Comparison of ENCODE assay signal across 26 mouse cellular contexts in genomic region chr10:14602681-14603080, GRCm38 (mm10).
"Had no signal": no experiment of that assay in that cellular context is flagged by ENCODE, and none has a peak within 500 bp of the region (broad histone marks: within the 10 kb centered on the region; RNA-seq: fewer than 3 reads in every experiment).

No protein-coding gene starts in this region.

- DNase-seq: gastrocnemius, postnatal 14 days; gastrocnemius, postnatal 36 days; heart, adult 18-20 months; heart, postnatal 10 days; heart, postnatal 4 days; kidney, adult 18-20 months; kidney, adult 8-10 months; kidney, postnatal 10 days; kidney, postnatal 25 days; kidney, postnatal 4 days; left cerebral cortex, postnatal 4 days had no signal

- H3K4me1 ChIP-seq: heart, embryonic 10.5 days; heart, embryonic 12.5 days; hindbrain, embryonic 10.5 days; hindbrain, embryonic 12.5 days; intestine, embryonic 15.5 days; limb, embryonic 13.5 days; limb, embryonic 15.5 days; liver, embryonic 12.5 days had no signal

- H3K27me3 ChIP-seq: heart, embryonic 12.5 days; hindbrain, embryonic 12.5 days; intestine, embryonic 15.5 days; limb, embryonic 13.5 days; limb, embryonic 15.5 days; liver, embryonic 12.5 days had no signal

- H3K4me2 ChIP-seq: heart, embryonic 12.5 days; hindbrain, embryonic 12.5 days; hindbrain, embryonic 14.5 days; intestine, embryonic 15.5 days; limb, embryonic 13.5 days; limb, embryonic 15.5 days; liver, embryonic 12.5 days had no signal

- H3K27ac ChIP-seq: heart, embryonic 10.5 days; hindbrain, embryonic 10.5 days; hindbrain, embryonic 12.5 days; hindbrain, embryonic 14.5 days; intestine, embryonic 15.5 days; layer of hippocampus, adult 2 months; left cerebral cortex, adult 2 months; limb, embryonic 13.5 days; limb, embryonic 15.5 days; liver, embryonic 12.5 days; liver, embryonic 14.5 days had no signal

- H3K9me3 ChIP-seq: heart, embryonic 10.5 days; heart, embryonic 12.5 days; hindbrain, embryonic 10.5 days; hindbrain, embryonic 12.5 days; intestine, embryonic 15.5 days; limb, embryonic 13.5 days; limb, embryonic 15.5 days; liver, embryonic 12.5 days had no signal

- H3K4me3 ChIP-seq: heart, embryonic 10.5 days; heart, embryonic 12.5 days; hindbrain, embryonic 10.5 days; hindbrain, embryonic 12.5 days; intestine, embryonic 15.5 days; layer of hippocampus, adult 2 months; left cerebral cortex, adult 2 months; limb, embryonic 13.5 days; limb, embryonic 15.5 days; liver, embryonic 12.5 days had no signal

- H3K36me3 ChIP-seq: heart, embryonic 10.5 days; heart, embryonic 12.5 days; hindbrain, embryonic 10.5 days; hindbrain, embryonic 12.5 days; intestine, embryonic 15.5 days; limb, embryonic 13.5 days; limb, embryonic 15.5 days; liver, embryonic 12.5 days had no signal

- ATAC-seq: hindbrain, embryonic 16.5 days; inflammation-experienced regulatory T-cells, adult 6 months; intestine, embryonic 15.5 days; intestine, postnatal 0 days; liver, embryonic 12.5 days had no signal

- H3K9ac ChIP-seq: heart, embryonic 12.5 days; hindbrain, embryonic 12.5 days; hindbrain, embryonic 14.5 days; intestine, embryonic 15.5 days; limb, embryonic 13.5 days; limb, embryonic 15.5 days; liver, embryonic 12.5 days; liver, embryonic 14.5 days had no signal
